ENCODE assay signal across 15 mouse cellular contexts in genomic region chr12:21505731-21506368, GRCm38 (mm10).
DNase-seq lines count a peak whose midpoint lies in the region; ATAC-seq lines count a peak whose summit lies in the region.
"Had no signal": no experiment of that assay in that cellular context is flagged by ENCODE, and none has a peak within 500 bp of the region (broad histone marks: within the 10 kb centered on the region; RNA-seq: fewer than 3 reads in every experiment).

No protein-coding gene starts in this region.

- no peaks in the 10 kb centered on the region for H3K4me1 ChIP-seq in megakaryocyte, embryonic 14.5 days
- H3K4me1 ChIP-seq: embryonic facial prominence, embryonic 12.5 days; intestine, embryonic 15.5 days; liver, embryonic 15.5 days had no signal

- peaks cover 36% of the 10 kb centered on the region for H3K9me3 ChIP-seq in megakaryocyte, embryonic 14.5 days
- H3K9me3 ChIP-seq: embryonic facial prominence, embryonic 12.5 days; forebrain, embryonic 12.5 days; intestine, embryonic 15.5 days; liver, embryonic 15.5 days had no signal

- no peaks in the 10 kb centered on the region for H3K27me3 ChIP-seq in megakaryocyte, embryonic 14.5 days (replicated peaks)
- H3K27me3 ChIP-seq: embryonic facial prominence, embryonic 12.5 days; forebrain, embryonic 12.5 days; intestine, embryonic 15.5 days; liver, embryonic 15.5 days had no signal

- no peak for DNase-seq in cerebellum, postnatal 4 days (ENCODE audit: low spot score in 2 of 2)
- peak; percentile 68 for DNase-seq in cerebellum, adult 9-11 months
- peak; percentile 43 to 49 for DNase-seq in layer of hippocampus, postnatal 10 days (ENCODE audit: low spot score in 2 of 2)
- DNase-seq in thymus, adult 18-20 months = no peak
- no peak for DNase-seq in heart, adult 9 months (ENCODE audit: low spot score in 2 of 2)
- DNase-seq: adrenal gland, adult 8-10 months; kidney, postnatal 14 days; retina, postnatal 1 day had no signal

- no peaks in the 10 kb centered on the region for H3K36me3 ChIP-seq in megakaryocyte, embryonic 14.5 days (replicated peaks; ENCODE audit: low read length)
- H3K36me3 ChIP-seq: embryonic facial prominence, embryonic 12.5 days; forebrain, embryonic 12.5 days; intestine, embryonic 15.5 days; liver, embryonic 15.5 days had no signal

- peak overlapping the region; percentile 57 for H3K4me3 ChIP-seq in megakaryocyte, embryonic 14.5 days (replicated peaks)
- H3K4me3 ChIP-seq: embryonic facial prominence, embryonic 12.5 days; forebrain, embryonic 12.5 days; intestine, embryonic 15.5 days; liver, embryonic 15.5 days had no signal

- ATAC-seq in cerebellum, adult (ENCODE audit: insufficient number of reproducible peaks, low FRiP score, low TSS enrichment) = peak; percentile 53
- ATAC-seq in megakaryocyte, adult 5-6 weeks (ENCODE audit: poor library complexity, severe bottlenecking) = no peak
- ATAC-seq: intestine, embryonic 15.5 days had no signal

Comparison
In these comparisons a context has a peak if more than half of its experiments do, and no peak if none do; other contexts are left out.
1. DNase-seq: peak in cerebellum, adult 9-11 months (single experiment) and layer of hippocampus, postnatal 10 days (2 of 2); none in cerebellum, postnatal 4 days (0 of 2), thymus, adult 18-20 months (0 of 2) and heart, adult 9 months (0 of 2).